Mouse (Mus musculus): ENCODE results near the gene Olfr1262. TPM values are rescaled to one million over a fixed set of nuclear protein-coding genes. Genes with fewer than 3 reads are reported as not detected.

Olfr1262 gene
- polyA plus RNA-seq (2015; fragmentation: Nextera tagmentation; extraction: Ambion mirVana), result not detected in 2 replicates

GRCm38 (mm10) chr2:89999845-90000244 is at the start of gene Olfr1262:
TSS of gene Olfr1262 (plus strand) at chr2:90000145.

GRCm38 (mm10) chr2:89974184-89974583 is 25.8 kb upstream of the Olfr1262 start, which contains the start of gene Olfr1260:
TSS of gene Olfr1260 (plus strand) at chr2:89974340.

GRCm38 (mm10) chr2:89990921-89991320 is 9.0 kb upstream of the Olfr1262 start, which contains the start of gene Olfr1261:
TSS of gene Olfr1261 (plus strand) at chr2:89991221.

GRCm38 (mm10) chr2:90011831-90012230 is 11.9 kb downstream of the Olfr1262 start, which contains the start of gene Olfr1263:
TSS of gene Olfr1263 (plus strand) at chr2:90012131.

GRCm38 (mm10) chr2:90025477-90025876 is 25.5 kb downstream of the Olfr1262 start, which contains the start of gene Olfr1264:
TSS of gene Olfr1264 (minus strand) at chr2:90025577.

GRCm38 (mm10) chr2:90035037-90035436 is 35.1 kb downstream of the Olfr1262 start, which contains the start of gene Olfr1265:
TSS of gene Olfr1265 (plus strand) at chr2:90035337.

Other genes starting within 250 kb of the Olfr1262 start
- not detected in 2 replicates for gene Olfr1253, start 243.1 kb upstream of the Olfr1262 start, polyA plus RNA-seq (2015; fragmentation: Nextera tagmentation; extraction: Ambion mirVana)
- not detected in 2 replicates for gene Olfr1254, start 206.5 kb upstream of the Olfr1262 start, polyA plus RNA-seq (2015; fragmentation: Nextera tagmentation; extraction: Ambion mirVana)
- gene Olfr1255, start 188.1 kb upstream of the Olfr1262 start, polyA plus RNA-seq (2015; fragmentation: Nextera tagmentation; extraction: Ambion mirVana), result not detected in 2 replicates
- gene Olfr1256, start 158.6 kb upstream of the Olfr1262 start, polyA plus RNA-seq (2015; fragmentation: Nextera tagmentation; extraction: Ambion mirVana), result not detected in 2 replicates
- gene Olfr48, start 151.9 kb upstream of the Olfr1262 start, polyA plus RNA-seq (2015; fragmentation: Nextera tagmentation; extraction: Ambion mirVana), result 0.13 TPM in 1 of 2 replicates, not detected in the other
- not detected in 2 replicates for gene Olfr1257, start 121.7 kb upstream of the Olfr1262 start, polyA plus RNA-seq (2015; fragmentation: Nextera tagmentation; extraction: Ambion mirVana)
- not detected in 2 replicates for gene Olfr1258, start 72.8 kb upstream of the Olfr1262 start, polyA plus RNA-seq (2015; fragmentation: Nextera tagmentation; extraction: Ambion mirVana)
- not detected in 2 replicates for gene Olfr1259, start 51.5 kb upstream of the Olfr1262 start, polyA plus RNA-seq (2015; fragmentation: Nextera tagmentation; extraction: Ambion mirVana)
- gene Olfr1260, start 25.8 kb upstream of the Olfr1262 start, polyA plus RNA-seq (2015; fragmentation: Nextera tagmentation; extraction: Ambion mirVana), result not detected in 2 replicates
- gene Olfr1261, start 8.9 kb upstream of the Olfr1262 start, polyA plus RNA-seq (2015; fragmentation: Nextera tagmentation; extraction: Ambion mirVana), result not detected in 2 replicates
- not detected in 2 replicates for gene Olfr1263, start 12.0 kb downstream of the Olfr1262 start, polyA plus RNA-seq (2015; fragmentation: Nextera tagmentation; extraction: Ambion mirVana)
- gene Olfr1264, start 25.4 kb downstream of the Olfr1262 start, polyA plus RNA-seq (2015; fragmentation: Nextera tagmentation; extraction: Ambion mirVana), result not detected in 2 replicates
- gene Olfr1265, start 35.2 kb downstream of the Olfr1262 start, polyA plus RNA-seq (2015; fragmentation: Nextera tagmentation; extraction: Ambion mirVana), result not detected in 2 replicates
- gene Olfr140, start 63.4 kb downstream of the Olfr1262 start, polyA plus RNA-seq (2015; fragmentation: Nextera tagmentation; extraction: Ambion mirVana), result not detected in 2 replicates
- gene Olfr1269, start 121.3 kb downstream of the Olfr1262 start, polyA plus RNA-seq (2015; fragmentation: Nextera tagmentation; extraction: Ambion mirVana), result not detected in 2 replicates
- not detected in 2 replicates for gene Olfr32, start 142.2 kb downstream of the Olfr1262 start, polyA plus RNA-seq (2015; fragmentation: Nextera tagmentation; extraction: Ambion mirVana)
- gene Olfr1270, start 152.9 kb downstream of the Olfr1262 start, polyA plus RNA-seq (2015; fragmentation: Nextera tagmentation; extraction: Ambion mirVana), result not detected in 2 replicates
- not detected in 2 replicates for gene Olfr1506, start 224.3 kb downstream of the Olfr1262 start, polyA plus RNA-seq (2015; fragmentation: Nextera tagmentation; extraction: Ambion mirVana)